Mouse (Mus musculus): ENCODE results near the gene Csrnp3.
A peak's percentile ranks its signal among the peaks of the same experiment; 100 is the strongest.

Gene Csrnp3

DNA sequence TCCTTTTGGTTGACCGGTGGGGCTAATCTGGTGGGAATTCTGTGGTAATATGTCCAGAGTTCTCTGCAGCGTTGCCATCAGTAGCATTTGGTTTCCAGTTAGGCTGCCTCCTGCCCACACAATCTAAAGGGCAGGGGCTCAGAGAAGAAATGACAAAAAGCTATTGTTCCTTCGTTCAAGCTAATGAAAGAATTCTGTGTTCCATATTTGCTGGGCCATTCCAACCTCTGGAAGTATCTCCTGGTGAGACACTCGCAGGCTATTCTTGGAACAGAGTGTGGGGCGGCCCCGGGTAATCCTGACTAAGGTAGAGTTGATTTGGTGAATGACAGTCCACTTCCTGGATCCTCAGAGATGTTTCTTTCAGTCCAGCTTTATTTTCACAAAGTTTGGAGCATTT is 179.3 kb downstream of the Csrnp3 start:
- DNase-seq, result no peak

DNA sequence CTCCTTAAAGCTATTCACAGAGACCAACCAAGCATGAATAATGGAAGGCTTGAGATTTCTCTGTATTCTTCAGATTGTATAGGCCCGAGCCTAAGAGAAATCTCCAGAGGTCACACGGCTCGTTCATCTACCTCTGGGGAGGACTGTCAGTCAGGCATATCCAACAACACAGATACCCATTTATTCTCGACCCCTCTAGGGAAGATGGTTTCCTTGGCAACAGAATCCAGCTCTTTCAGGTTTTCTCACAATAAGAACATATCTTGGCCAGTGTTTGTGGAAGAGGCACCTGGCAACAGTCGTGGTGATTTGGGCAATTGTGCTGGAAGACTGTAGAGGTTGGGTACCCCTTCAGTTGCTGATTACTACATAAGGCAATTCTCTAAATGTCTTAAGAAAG is 183.2 kb downstream of the Csrnp3 start:
- DNase-seq, result no peak

DNA sequence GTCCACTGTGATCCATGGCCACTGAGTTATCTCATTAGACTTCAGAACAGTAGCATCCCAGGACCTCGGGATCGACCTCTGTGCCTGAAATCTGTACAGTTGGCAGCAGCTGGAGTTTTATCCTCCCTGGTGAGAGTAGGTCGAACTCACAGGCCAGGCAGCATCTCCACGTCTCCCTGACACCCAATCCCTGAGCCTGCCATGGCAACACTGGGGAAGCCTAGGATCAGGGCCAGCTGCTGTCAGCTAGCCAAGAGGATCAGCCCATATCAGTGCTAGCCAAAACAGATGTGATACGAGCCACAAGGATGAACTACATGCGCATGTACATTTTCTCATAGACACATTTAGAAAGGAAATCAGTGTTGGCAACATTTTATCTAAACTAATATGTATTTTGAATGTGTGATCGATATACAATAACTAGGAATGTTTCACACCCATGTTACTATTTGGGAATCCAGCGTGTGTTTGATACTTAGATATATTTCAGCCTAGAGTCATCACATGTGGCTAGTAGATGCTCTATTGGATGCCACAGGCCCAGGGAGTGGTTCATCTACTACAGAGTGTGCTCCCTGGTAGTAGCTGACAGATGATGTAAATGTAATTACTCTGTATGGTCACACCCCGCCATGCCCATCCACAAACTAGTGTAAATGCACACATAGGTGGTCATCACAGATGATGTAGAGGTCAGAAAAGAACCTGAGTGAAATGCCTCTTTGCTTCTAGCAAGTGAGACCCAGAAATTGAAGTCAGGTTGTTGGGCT is 189.5 kb downstream of the Csrnp3 start:
- no peak for DNase-seq

DNA sequence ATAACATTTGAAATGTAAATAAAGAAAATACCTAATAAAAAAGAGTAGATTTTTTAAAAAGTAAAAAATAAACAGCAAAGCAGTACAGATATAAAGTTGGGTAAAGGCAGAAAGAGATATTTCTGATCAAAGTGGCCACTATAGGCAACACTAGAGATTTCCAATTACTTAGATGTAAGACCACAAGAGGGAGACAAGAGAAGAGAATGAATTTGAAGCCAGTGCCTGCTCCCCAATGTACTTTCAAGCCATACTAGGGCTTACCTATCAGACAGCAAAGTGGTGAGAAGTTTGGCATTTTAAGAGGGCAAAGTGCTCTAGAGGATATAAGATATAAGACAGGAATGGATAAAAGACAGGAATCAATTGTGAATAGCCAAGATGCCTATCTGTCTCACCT is 195.0 kb downstream of the Csrnp3 start:
- DNase-seq, result no peak

DNA sequence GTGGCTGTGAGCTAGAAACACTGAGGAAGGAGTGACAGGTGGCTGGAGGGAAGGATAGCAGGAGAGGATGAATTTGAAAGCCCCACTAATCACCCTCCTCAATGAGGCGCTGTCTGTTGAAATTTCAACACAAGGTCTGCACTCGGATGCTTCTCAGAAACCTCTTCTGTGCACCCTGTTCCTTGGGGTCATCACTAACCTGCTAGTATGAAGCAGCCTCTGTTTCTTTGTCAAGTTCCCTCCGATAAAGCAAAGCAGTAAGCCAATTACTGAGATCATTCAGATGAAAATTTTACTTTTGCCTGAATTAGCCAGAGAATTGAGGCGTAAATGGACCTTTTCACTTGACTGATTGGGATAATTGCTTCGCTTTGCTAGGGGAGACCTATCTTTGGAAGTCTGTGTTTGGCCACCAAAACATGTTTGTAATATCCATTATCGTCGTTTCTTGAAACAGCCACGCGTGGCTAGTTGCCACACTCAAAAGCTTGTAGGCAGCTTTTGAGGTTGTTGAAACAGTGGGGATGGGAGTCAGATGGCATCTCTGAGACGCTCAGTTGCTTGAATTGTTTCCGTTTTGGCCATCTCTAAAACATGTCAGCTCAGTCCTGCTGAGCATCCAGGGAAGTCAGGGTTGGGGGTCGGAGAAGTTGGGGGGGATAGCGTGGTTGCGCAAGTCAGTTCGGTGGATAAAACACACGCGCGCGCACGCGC is 195.8 kb downstream of the Csrnp3 start:
- DNase-seq, result peak; percentile 13 to 14

DNA sequence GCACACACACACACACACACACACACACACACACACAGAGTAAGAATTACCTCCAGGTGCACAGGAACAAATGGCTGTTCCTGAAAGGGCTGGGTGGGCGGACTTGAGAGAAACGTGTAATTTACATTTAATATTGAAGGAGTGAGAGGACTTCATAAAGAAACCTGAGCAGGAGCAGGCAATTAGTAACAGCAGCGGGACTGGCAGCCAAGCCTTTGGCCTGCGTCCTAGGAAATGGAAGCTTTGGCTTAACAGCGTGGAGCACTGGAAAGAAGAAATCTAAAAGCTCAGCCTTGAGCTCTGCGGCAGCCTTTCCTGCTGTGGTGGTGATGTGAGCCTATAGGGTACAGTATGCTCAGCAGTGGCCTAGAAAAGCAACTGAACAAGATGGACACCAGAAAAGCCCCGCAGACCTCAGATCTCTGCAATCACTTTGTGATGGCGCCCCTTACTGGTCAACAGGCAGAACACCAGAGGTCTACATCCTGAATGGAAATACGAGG is 196.4 kb downstream of the Csrnp3 start:
- DNase-seq, result peak; percentile 75 to 78

DNA sequence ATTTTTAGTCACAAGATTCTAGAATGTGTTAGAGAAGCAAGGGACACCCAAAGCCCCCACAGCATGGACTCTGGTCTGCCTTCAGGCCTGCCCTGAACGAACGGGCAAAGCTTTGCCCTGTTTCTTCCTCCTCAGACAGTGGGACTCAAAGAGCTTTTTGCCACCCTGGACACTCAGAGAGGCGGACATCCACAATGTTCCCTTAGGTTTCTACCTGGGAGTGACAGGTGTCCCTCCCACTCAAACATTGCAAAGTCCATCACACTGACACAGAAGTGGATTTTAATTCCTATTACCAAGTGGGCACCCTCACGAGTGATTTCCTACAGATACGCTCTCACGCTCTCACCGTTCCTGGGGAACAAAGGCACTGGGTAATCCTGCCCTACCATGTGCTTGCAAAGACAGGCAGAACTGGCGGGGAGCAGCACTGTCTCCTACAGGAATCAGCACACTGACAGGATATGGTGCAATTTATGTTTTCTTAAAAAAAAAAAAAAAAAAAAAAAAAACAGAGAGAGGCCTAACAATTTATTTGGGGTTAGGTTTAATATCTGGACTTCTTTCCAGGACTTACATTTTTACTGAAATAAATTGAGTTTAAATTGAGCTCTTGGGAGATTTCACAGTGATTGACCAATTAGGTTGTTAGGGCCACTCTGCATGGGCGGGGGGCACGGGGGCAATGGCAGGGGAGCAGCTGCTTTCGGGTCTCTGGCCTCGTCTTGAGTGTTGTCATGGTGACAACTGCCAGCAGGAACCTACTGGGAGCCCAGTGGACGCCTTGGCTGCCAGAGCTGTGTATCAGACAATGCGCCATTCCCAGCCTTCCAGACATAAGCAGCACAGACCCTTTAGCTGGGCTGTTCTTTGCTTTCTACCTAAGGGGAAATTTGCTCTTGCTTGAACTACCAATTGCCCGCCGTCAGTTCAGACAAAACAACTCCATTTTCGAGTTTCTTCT is 198.2 kb downstream of the Csrnp3 start:
- no peak for DNase-seq

DNA sequence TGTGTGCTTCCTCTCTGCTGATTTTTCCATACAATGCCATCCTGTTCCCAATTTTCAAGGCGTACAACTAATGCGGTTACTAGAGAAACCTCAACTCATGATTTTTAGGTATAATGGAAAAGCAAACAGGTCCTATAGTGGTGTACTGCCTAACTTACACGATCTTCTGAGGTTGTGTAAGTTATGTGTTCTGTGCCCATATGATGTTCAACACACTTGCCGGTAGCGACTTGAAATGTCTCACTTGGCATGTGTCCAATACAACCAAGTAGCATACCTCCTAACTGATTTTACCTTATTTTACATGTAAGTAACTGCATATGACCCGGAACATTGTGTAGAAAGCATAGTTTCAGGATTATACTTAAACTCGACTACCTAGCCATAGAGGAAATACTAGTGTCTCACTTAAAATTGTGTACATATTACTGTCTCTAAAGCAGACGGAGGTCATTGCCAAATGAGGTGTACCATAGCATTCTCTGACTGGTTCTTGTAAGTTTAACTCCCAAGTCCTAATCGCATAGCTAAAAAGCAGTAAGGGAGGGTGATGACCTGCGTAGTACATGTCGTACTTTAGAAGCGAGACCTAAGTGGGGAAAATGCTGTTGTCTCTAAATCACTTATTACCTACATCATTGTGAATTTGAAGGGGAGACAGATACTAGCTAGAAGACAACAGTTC is 199.0 kb downstream of the Csrnp3 start:
- DNase-seq, result no peak

DNA sequence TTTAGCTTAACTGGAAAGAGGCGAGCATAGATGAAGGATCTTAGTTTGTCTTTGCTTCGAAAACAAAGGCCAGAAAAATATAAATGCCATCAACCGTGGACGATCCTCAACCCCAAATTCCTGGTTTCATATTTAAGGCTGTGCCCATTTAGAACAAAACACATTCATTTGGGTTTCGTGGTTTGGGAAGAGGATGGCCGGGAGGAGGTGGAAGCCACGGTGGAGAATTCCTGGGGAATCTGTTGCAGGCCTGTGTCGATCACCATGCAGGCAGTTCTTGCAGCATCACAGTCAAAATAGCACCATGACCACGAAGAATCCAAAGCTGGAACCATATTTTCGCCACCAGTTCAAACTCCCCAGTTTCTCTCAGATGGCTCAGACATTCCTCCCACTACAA is 217.7 kb downstream of the Csrnp3 start:
- DNase-seq, result no peak

DNA sequence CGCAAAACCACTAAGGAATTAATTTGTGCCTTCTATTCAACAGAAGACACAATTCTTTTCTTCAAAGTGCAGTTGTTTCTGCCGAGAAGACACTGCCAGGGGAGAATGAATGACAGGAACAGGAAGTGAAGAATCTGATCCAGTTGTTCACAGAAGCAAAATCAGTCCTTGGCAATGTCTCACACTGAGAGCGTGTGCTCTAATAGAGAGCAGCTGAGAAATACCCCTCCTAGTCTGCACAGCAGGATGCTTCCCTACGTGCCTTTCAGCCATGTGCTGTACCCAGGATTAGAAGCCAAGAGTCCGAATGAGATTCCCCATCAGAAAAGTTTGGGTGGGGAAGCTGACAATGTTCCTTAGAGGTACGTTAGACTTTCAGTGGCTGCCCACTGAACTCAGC is 223.9 kb downstream of the Csrnp3 start:
- DNase-seq, result no peak

DNA sequence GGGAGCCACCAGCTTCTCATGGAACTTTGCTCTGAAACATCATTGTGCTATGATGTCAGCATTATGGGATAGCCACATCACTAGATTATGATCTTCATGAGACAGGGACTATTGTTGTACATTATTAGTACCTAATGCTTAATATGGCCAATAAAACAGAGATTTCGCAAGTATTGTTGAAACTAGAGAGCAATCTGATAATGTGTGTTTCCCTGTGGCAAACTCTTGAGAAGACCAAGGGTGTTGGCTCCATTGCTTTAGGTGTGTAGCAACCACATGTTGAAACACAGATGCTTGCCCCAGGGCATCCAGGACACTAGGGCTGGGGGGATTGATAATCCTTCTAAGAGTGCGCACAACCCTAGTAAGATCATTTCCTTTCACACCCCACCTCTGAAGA is 235.2 kb downstream of the Csrnp3 start:
- DNase-seq, result no peak

Data from cerebellum, adult 18-20 months (tissue).